Mouse (Mus musculus) urinary bladder, postnatal 0 days (tissue): Measurements from ENCODE around the gene Ddx4. TPM values are rescaled to one million over a fixed set of nuclear protein-coding genes. Genes with fewer than 3 reads are reported as not detected.

Experiments
- polyA plus RNA-seq: library from polyadenylated mRNA; unstranded; fragments of >200 nt; fragmentation: Nextera tagmentation; extraction: Ambion mirVana; gene quantifications from 2 replicates; pipeline ENCODE4 v1.2.1, GENCODE M21; 2015

Gene Ddx4
- 1.7 and 2.1 TPM in 2 replicates for polyA plus RNA-seq

DNA sequence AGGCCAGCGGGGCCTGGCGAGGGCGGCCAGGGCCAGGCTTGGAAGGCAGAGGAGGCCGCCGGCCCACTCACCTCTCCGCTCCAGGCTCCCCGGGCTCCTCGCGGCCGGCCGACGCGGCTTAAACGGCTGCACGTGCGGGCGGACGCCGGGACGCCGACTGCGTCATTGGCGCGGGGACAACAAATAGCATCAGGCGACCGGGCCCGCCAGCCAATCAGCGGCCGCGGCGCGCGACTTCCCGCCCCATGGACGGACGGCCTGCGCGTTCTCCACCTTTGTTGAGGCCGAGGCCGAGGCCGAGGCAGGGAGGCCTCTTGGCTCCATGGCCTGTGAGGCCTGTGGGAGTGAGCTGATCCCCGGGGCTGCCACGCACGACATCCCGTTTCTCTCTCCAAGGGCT lies at the start of gene Ddx4:
TSS of gene Ddx4 (minus strand) at position 271 of the 400 bp plus-strand sequence.

GRCm38 (mm10) chr13:112660574-112661381 lies 8.5 kb upstream of the Ddx4 start, which contains the start of gene Slc38a9:
TSS of gene Slc38a9 (plus strand) at chr13:112660751.

DNA sequence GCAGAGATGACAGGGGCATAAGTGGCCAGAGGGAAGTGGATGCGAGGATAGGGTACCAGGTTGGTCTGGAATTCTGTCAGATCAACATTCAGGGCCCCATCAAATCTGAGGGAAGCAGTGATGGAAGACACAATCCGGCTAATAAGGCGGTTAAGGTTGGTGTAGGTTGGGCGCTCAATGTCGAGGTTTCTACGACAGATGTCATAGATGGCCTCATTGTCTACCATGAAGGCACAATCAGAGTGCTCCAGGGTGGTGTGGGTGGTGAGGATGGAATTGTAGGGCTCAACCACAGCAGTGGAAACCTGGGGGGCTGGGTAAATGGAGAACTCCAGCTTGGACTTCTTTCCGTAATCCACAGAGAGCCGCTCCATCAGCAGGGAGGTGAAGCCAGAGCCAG lies 58.0 kb downstream of the Ddx4 start, which contains the start of gene Il31ra:
TSS of gene Il31ra (minus strand) at position 101 of the 400 bp plus-strand sequence.

Other genes with a start within 250 kb of the Ddx4 start
- 207 and 277 TPM in 2 replicates for gene Il6st, start 188.4 kb downstream of the Ddx4 start, polyA plus RNA-seq
- 1.1 and 1.4 TPM in 2 replicates for gene Il31ra, start 58.1 kb downstream of the Ddx4 start, polyA plus RNA-seq
- gene Slc38a9, start 8.3 kb upstream of the Ddx4 start, polyA plus RNA-seq: 6.2 and 7.8 TPM in 2 replicates
- gene Plpp1, start 148.3 kb upstream of the Ddx4 start, polyA plus RNA-seq: 299 and 308 TPM in 2 replicates